Mouse (Mus musculus) naive thymus-derived CD4-positive, alpha-beta T cell, adult 2 months (primary cell): ENCODE measurements at regions not wholly inside any gene's neighbourhood (a gene's known extent, or its start where the extent isn't known, plus 50 kb on each side); places are given as distances from the start of the nearest gene placed in this dataset.

ENCODE experiments used
- DNase-seq: peaks from one replicate; pipeline ENCODE4 v3.0.0-alpha.2; 2011; ENCODE audit warnings: low read depth

GRCm38 (mm10) chr3:149415081-149415480 is 424.7 kb upstream of the Adgrl2 start:
- DNase-seq = no peak

DNA sequence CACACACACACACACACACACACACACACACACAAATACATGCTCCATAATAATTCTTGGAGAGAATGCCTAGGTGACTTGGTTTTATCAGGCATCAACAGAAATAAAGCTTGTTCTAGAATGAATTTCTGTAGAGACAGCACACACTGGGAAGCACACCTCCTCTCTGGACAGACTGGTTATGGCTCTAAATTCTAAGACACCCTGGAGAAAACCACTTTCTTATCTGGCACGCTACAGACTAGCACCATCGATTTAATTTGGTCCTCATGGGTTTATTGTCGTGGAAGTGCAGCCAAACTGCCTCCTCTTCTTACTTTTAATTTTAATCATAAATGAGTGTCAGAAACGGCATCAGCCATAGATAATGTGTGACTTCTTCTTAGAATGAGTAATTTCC is 422.8 kb upstream of the Adgrl2 start:
- DNase-seq = no peak

- DNase-seq = no peak
Observed at GRCm38 (mm10) chr3:149410518-149410917, 420.2 kb upstream of the Adgrl2 start.

DNA sequence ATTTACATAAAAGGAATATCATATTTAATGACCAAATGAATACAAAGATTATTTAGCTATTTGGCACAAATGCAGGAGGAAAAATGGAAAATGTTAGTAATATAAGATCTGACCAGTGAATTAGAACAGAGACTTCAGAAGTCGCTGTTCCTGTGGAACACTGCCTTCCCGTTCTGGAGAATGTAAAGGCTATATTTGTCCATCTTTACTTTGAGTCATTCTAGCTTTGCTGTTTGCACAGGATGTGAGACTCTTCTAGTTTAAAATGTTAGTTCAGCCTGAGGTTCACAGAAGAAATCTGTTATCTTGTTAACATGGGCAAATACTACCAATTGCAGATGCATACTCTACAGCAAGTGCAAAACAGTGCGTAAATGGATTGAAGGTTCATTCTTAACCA is 418.5 kb upstream of the Adgrl2 start:
- no peak for DNase-seq

DNA sequence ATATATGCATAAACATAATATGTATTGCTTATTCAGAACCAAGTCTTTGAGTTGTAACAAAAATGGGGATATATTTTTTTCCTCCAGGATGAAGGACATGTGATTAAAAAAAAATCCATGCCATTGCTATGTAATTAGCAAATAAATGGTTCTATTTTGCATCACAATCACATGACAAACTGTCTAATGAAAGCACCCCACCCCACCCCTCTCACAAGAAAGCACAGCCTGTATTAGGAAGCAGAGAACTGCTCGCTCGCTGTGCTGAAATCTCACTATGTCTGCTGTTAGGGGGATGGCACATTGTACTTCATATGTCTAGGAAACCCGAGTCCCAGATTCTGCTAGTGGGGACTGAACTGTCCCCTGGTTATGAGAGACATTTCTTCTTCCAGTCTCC is 415.5 kb upstream of the Adgrl2 start:
- DNase-seq = no peak

DNA sequence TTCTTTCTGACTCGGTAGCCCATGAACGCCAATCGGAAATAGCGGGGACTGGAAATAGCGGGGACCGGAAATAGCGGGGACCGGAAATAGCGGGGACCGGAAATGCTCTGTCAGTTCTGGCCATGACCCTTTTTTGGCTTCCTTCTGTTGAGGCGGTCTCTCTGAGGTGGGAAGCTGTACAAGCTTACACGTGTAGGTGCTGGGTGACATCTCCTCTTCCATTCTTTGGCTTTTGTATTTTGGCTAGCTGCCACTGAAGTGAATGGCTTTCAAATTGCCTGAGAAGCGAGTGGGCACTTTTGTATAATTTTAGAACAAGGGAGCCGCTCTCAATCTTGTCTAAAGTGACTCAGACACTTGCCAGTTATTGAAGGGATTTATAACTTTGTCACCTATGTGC is 414.3 kb upstream of the Adgrl2 start:
- DNase-seq = no peak

GRCm38 (mm10) chr3:149402496-149402895 is 412.1 kb upstream of the Adgrl2 start:
- no peak for DNase-seq

- DNase-seq = no peak
Observed at GRCm38 (mm10) chr3:149395082-149395481, 404.7 kb upstream of the Adgrl2 start.

GRCm38 (mm10) chr3:149393317-149394172 is 403.2 kb upstream of the Adgrl2 start:
- DNase-seq = no peak

- no peak for DNase-seq
Observed at GRCm38 (mm10) chr3:149392164-149392563, 401.8 kb upstream of the Adgrl2 start.

DNA sequence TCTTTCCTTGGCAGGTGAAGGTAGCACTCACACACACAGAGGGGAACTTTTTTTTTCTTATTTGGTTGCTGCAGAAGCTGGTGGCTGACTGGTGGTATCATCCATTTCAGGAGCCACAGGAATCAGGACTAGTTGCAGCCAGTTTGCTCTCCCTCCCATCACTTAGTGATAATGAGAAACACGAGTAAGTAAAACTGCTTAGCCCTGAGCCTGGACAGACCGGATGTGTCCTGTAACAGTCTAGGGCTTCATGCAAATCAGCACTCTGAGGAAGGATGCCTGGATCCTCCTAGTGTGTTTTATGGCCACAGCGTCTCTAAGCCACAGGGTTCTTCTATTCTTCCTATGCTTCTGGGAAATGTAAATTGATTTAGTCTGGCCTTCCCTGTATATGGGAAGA is 397.2 kb upstream of the Adgrl2 start:
- DNase-seq = no peak

GRCm38 (mm10) chr3:149386027-149386426 is 395.7 kb upstream of the Adgrl2 start:
- DNase-seq = no peak

DNA sequence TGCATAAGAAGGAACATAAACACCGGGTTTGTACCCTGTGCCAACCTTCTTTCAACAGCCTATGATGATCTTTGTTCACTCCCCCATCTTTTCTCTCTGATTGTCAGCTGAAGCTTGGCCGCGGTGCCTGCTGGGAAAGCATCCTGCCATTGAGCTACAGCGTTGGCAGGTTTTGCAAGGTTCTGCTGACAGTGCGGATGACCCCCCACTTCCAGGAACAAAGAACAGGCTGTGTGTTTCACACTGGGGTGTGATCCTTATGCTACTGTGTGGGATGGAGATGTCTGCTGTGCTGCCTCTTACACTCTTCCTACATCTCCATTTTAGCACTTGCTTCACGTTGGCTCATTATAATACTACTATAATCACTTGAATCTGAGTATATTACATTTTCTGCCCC is 395.0 kb upstream of the Adgrl2 start:
- no peak for DNase-seq

GRCm38 (mm10) chr3:149381559-149382245 is 391.3 kb upstream of the Adgrl2 start:
- no peak for DNase-seq

GRCm38 (mm10) chr3:149381051-149381450 is 390.7 kb upstream of the Adgrl2 start:
- no peak for DNase-seq

- DNase-seq = no peak
Observed at GRCm38 (mm10) chr3:149379866-149380472, 389.6 kb upstream of the Adgrl2 start.

DNA sequence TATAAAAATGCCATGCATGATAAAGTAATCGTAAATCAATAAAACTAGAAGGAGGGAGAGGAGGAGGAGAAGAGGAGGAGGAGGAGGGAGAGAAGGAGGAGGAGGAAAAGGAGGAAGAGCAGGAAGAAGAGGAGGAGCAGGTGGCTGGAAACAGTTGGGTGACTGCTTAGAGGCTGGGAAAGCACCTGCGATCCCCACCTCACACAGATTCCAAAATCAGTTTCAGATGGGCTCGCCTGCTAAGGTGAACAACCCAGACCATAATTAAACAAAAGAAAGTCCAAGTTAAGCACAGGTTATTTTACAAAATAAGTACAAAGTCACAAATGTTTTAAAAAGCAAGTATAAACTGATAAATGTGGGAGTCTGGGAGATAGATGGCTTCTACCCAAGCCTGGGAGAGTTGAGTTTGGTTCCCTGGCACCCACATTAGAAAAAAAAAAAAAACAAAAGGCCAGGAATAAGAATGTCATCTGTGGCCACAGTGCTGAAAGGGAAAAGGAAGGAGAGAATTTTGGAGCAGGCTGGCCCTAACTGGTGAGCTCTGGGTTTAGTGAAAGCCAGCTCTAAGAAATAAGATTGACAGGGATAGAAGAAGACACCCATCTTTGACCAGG is 389.0 kb upstream of the Adgrl2 start:
- no peak for DNase-seq

- no peak for DNase-seq
Observed at GRCm38 (mm10) chr3:149371439-149371838, 381.1 kb upstream of the Adgrl2 start.

GRCm38 (mm10) chr3:149370517-149371227 is 380.3 kb upstream of the Adgrl2 start:
- DNase-seq = no peak

GRCm38 (mm10) chr3:149367888-149368287 is 377.5 kb upstream of the Adgrl2 start:
- no peak for DNase-seq

GRCm38 (mm10) chr3:149360164-149360563 is 369.8 kb upstream of the Adgrl2 start:
- no peak for DNase-seq
